Mouse (Mus musculus) ES-E14 (cell line): Measurements from ENCODE around the gene A730061H03Rik. TPM values are rescaled to one million over a fixed set of nuclear protein-coding genes. Genes with fewer than 3 reads are reported as not detected.

Experiments
- DNase-seq: peaks from one replicate; pipeline ENCODE4 v3.0.0-alpha.2; 2013; ENCODE audit warnings: low read depth, low spot score
- H3K27ac ChIP-seq: 2 replicates; pipeline ENCODE4 v1.5.1; 2012; ENCODE audit warnings: low read depth, mild to moderate bottlenecking, low read length, moderate library complexity, mixed read lengths; ENCODE audit not compliant: poor library complexity, insufficient read depth, severe bottlenecking
- H3K36me3 ChIP-seq: 2 replicates; pipeline ENCODE4 v1.6.1; 2012; ENCODE audit warnings: mild to moderate bottlenecking, low read length, moderate library complexity, mixed read lengths; ENCODE audit not compliant: control insufficient read depth, poor library complexity, insufficient read depth, severe bottlenecking
- H3K4me1 ChIP-seq, 2 experiments: fragments of 150-350 bp in 1 of 2; sonication (generic) in 1 of 2; 2 replicates each; pipeline ENCODE4 v1.6.1; 2012; ENCODE audit warnings: low read length in 2 of 2, mild to moderate bottlenecking in 1 of 2, mixed read lengths in 1 of 2; ENCODE audit not compliant: control insufficient read depth in 2 of 2, insufficient read depth in 2 of 2, poor library complexity in 1 of 2
- H3K4me3 ChIP-seq, 2 experiments: fragments of 150-350 bp in 1 of 2; sonication (generic) in 1 of 2; 2 replicates each; pipeline ENCODE4 v1.5.1; 2012; ENCODE audit warnings: low read length in 2 of 2, low read depth in 1 of 2, mild to moderate bottlenecking in 1 of 2, mixed read lengths in 1 of 2; ENCODE audit not compliant: insufficient read depth in 1 of 2, poor library complexity in 1 of 2, severe bottlenecking in 1 of 2
- H3K9ac ChIP-seq: 2 replicates; pipeline ENCODE4 v1.6.1; 2012; ENCODE audit warnings: low read depth, mild to moderate bottlenecking, low read length, mixed read lengths; ENCODE audit not compliant: poor library complexity, insufficient read depth, severe bottlenecking
- H3K9me3 ChIP-seq: fragments of 150-350 bp; sonication (generic); 2 replicates; pipeline ENCODE4 v1.6.1; 2012; ENCODE audit warnings: low read depth, mild to moderate bottlenecking, low read length; ENCODE audit not compliant: control insufficient read depth, insufficient read depth
- CHD2 ChIP-seq: IDR thresholded peaks from 2 replicates; pipeline ENCODE4 v1.6.1; 2014; ENCODE audit warnings: mild to moderate bottlenecking, low read depth, low read length, inconsistent platforms
- HCFC1 ChIP-seq: IDR thresholded peaks from 2 replicates; pipeline ENCODE4 v1.6.1; 2012; ENCODE audit warnings: low read length, inconsistent platforms, borderline replicate concordance; ENCODE audit not compliant: insufficient read depth
- MAFK ChIP-seq: IDR thresholded peaks from 2 replicates; pipeline ENCODE4 v1.6.1; 2014; ENCODE audit warnings: mild to moderate bottlenecking, low read depth, low read length, inconsistent platforms; ENCODE audit not compliant: insufficient read depth
- ZC3H11A ChIP-seq: IDR thresholded peaks from 2 replicates; pipeline ENCODE4 v1.6.1; 2012; ENCODE audit warnings: low read depth, mild to moderate bottlenecking, inconsistent platforms, low read length, borderline replicate concordance
- ZNF384 ChIP-seq: IDR thresholded peaks from 2 replicates; pipeline ENCODE4 v1.6.1; 2012; ENCODE audit warnings: low read depth, low read length, inconsistent platforms
- in situ Hi-C, 2 experiments: fragments of 600-800 bp; cut with MboI; formaldehyde crosslinking; loops; one replicate each; pipeline ENCODE4 v1.15.1; 2025; ENCODE audit warnings: low sequenced_read_pairs in 2 of 2, inconsistent platforms in 1 of 2; ENCODE audit not compliant: unreplicated experiment in 2 of 2
- total RNA-seq: library from RNA; depleted of rRNA; stranded (reverse); fragments of 300-350 nt; gene quantifications from 2 replicates; pipeline ENCODE4 v1.2.3, GENCODE M21; 2012

A730061H03Rik gene
- total RNA-seq, 1 experiment: not detected

DNA sequence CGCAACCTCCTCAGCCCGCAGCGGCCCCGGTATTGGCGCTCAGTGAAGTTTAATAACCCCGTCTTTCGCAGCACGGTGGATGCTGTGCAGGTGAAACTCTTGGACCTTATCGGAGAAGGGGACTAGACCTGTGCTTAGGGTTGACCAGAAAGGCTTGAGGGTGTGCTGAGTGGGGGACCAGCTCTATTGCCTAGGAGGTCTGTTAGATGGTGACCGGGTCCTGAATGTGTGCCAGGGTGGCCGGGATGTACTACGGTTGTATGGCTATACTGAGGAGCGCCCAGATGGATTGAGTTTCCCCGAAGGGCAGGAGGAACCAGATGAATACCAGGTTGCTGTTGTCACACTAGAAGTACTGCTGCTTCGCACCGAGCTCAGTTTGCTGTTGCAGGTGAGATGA, 32.0 kb upstream of the A730061H03Rik start:
- Histone ChIP-seq H3K9me3 (no peaks in the 10 kb centered on the region), H3K36me3 (peaks cover 23% of the 10 kb centered on the region), H3K4me1 (peaks cover 0 to 3% of the 10 kb centered on the region in 2 experiments; a peak in 1 of 4 replicates), H3K9ac (peak overlapping the region; percentile 85), H3K4me3 (peak overlapping the region; percentile 81 to 86), H3K27ac (no peak overlapping the region)
- DNase-seq: no peak
- in situ Hi-C loops: loop anchor here in 1 of 2 experiments (5.0 kb wide), 1 partner anchor 50 kb away; the partner anchor contains the start of gene Pck2
- no peak for TF ChIP-seq HCFC1
- no peak for TF ChIP-seq MAFK
- TF ChIP-seq CHD2: no peak
- no peak for TF ChIP-seq ZC3H11A
- TF ChIP-seq ZNF384: no peak

DNA sequence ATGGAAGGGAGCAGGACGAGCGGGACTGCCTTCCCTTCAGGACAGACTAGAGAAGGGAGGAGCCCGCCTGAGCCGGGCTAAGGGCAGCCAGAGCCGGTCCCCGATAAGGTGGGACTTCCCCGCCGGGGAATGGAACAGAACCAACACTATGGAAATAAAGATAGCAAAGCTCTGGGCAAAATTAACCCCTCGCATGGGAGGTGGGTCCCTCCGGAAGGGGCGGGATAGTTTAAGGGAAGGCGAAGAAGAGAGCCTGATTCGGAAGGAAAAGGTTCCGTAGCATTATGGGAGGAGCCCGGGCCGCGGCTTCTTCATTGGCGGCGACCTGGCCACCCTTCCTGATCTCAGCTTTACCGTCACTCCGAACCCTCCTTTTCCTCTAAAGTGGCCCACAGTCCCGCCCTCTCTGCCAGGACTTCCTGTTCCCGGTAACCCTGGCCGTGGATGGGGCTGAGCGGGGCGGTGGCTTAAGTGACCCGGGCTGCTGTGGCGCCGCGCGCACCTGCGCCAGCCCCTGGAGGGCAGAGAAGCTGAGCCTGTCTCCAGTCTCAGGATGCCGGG, 31.2 kb upstream of the A730061H03Rik start, which contains the start of gene Rnf31:
Rnf31 (plus strand) TSS at position 378 of the 561 bp plus-strand sequence.
- peaks cover 16% of the 10 kb centered on the region; the same call in 1 of the 2 replicates for H3K36me3 ChIP-seq
- no peaks in the 10 kb centered on the region for H3K9me3 ChIP-seq
- in situ Hi-C loops: loop anchor here in 1 of 2 experiments (5.0 kb wide), 1 partner anchor 49 kb away; the partner anchor contains the start of gene Pck2
- peaks cover 0 to 3% of the 10 kb centered on the region in 2 experiments; a peak in 1 of 4 replicates for H3K4me1 ChIP-seq
- peak; percentile 95 for DNase-seq
- H3K9ac ChIP-seq: peak within 1 kb of the TSS; percentile 85
- H3K4me3 ChIP-seq: peak within 1 kb of the TSS; percentile 81 to 86
- TF ChIP-seq CHD2: no peak
- TF ChIP-seq ZC3H11A: no peak
- TF ChIP-seq ZNF384: no peak
- peak within 1 kb of the TSS; percentile 75 for H3K27ac ChIP-seq

DNA sequence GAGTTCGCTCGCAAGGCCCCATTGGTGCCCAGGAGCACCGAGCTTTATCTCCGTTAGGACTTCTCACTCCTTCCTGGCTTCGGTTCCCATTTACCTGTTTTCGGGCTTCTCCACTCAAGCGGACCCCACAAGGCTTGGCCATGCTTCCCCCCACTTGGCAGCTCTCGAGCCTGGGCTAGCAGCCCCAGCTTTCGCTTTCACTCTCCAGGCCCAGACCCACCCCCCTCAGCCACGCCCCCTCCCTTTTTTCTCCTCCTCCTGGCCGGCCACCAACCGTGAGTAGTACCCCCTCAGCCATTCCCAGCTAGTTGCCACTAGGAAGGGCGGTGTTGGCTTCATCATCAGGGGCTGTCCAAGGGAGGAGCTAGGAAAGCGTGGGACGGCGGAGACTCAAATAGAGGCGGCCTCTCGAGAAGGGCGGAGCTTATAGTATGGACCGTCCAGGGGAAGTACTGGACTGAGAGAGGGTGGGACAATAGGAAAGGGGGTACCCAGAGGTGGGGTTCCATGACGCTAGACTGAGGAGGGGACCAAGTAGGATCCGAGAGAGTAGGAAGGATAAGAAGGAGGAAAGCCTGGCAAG, 30.6 kb upstream of the A730061H03Rik start, which contains the start of gene Psme2:
Psme2 (minus strand) TSS at position 366 of the 583 bp plus-strand sequence.
- peak within 1 kb of the TSS; percentile 81 to 86 for H3K4me3 ChIP-seq
- H3K36me3 ChIP-seq: peaks cover 11% of the 10 kb centered on the region; the same call in 1 of the 2 replicates
- H3K27ac ChIP-seq: peak within 1 kb of the TSS; percentile 75
- DNase-seq: peak; percentile 97
- H3K9ac ChIP-seq: peak within 1 kb of the TSS; percentile 85
- TF ChIP-seq MAFK (no peak), ZNF384 (no peak), HCFC1 (no peak), ZC3H11A (no peak), CHD2 (no peak)
- H3K4me1 ChIP-seq: peaks cover 0 to 3% of the 10 kb centered on the region in 2 experiments; a peak in 1 of 4 replicates
- no peaks in the 10 kb centered on the region for H3K9me3 ChIP-seq
- in situ Hi-C loops: loop anchor here in 1 of 2 experiments (5.0 kb wide), 1 partner anchor 49 kb away; the partner anchor contains the start of gene Pck2

DNA sequence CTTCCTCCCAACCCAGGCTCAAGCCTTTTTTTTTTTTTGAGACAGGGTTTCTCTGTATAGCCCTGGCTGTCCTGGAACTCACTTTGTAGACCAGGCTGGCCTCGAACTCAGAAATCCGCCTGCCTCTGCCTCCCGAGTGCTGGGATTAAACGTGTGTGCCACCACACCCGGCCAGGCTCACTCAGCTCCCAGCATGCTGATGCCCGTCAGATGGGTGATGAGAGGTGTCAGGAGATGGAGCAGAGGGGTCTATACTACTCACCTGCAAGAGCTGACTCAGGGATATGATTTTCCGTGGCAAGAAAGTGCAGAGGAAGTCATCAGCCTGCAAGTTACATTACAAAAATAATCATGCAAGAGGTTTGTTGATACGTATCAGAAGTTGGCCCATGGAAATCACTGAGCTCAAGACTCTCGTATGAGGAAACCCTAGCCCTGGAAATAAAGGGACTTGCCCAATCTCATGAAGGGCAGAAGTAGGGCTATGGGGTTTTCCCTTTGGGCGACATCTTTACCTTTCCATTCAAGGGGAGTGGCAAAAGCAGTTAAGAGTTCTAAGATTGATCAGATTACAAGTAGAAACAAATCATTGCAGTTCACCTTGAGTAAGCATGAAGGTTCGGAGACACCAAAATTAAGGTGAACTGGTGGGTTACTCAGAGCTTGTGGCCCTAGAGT, 29.7 kb upstream of the A730061H03Rik start:
- Histone ChIP-seq H3K4me3 (peak overlapping the region; percentile 81 to 86; a peak in 3 of 4 replicates), H3K9ac (no peak overlapping the region), H3K36me3 (peaks cover 3% of the 10 kb centered on the region; the same call in 1 of the 2 replicates), H3K27ac (no peak overlapping the region), H3K9me3 (no peaks in the 10 kb centered on the region), H3K4me1 (peaks cover 3% of the 10 kb centered on the region in 2 experiments; a peak in 2 of 4 replicates)
- no peak for DNase-seq
- TF ChIP-seq HCFC1 (no peak), ZC3H11A (no peak), ZNF384 (no peak)
- in situ Hi-C loops: loop anchor here in 1 of 2 experiments (5.0 kb wide), 1 partner anchor 48 kb away; the partner anchor contains the start of gene Pck2
